ENCODE assay signal across 32 mouse cellular contexts in genomic region chr6:142369568-142369967, GRCm38 (mm10). TPM values are rescaled to one million over a fixed set of nuclear protein-coding genes. Genes with fewer than 3 reads are reported as not detected.
"Had no signal": no experiment of that assay in that cellular context is flagged by ENCODE, and none has a peak within 500 bp of the region (broad histone marks: within the 10 kb centered on the region; RNA-seq: fewer than 3 reads in every experiment).

No protein-coding gene starts in this region.

- H3K27me3 ChIP-seq: heart, embryonic 12.5 days; hindbrain, embryonic 13.5 days; hindbrain, embryonic 15.5 days; limb, embryonic 12.5 days had no signal

- DNase-seq: gastrocnemius, adult 2 months; gastrocnemius, postnatal 10 days; gastrocnemius, postnatal 25 days; heart, adult 18-20 months; heart, postnatal 10 days; heart, postnatal 36 days; kidney, adult 18-20 months; kidney, adult 8-10 months; kidney, postnatal 10 days; kidney, postnatal 25 days; kidney, postnatal 4 days; layer of hippocampus, adult 9-11 months; layer of hippocampus, postnatal 36 days; liver had no signal

- ATAC-seq: forebrain, embryonic 16.5 days; hindbrain, postnatal 0 days; intestine, embryonic 16.5 days had no signal

RNA-seq across cellular contexts. Expression of gene Spx, which starts 43.7 kb away (rescaled TPM):
- total RNA-seq: gastrocnemius, adult 2 months; gastrocnemius, postnatal 10 days; granulocyte monocyte progenitor cell, adult 5-6 weeks; heart, adult 18-20 months; heart, adult 8-10 months; heart, postnatal 10 days; heart, postnatal 36 days; hematopoietic stem cell, adult 5-6 weeks had no signal
- polyA plus RNA-seq: heart, embryonic 14.5 days; heart, embryonic 16.5 days had no signal

RNA-seq across cellular contexts. Expression of gene Slco1a5, which starts 46.8 kb away (rescaled TPM):
- total RNA-seq: gastrocnemius, adult 2 months; gastrocnemius, postnatal 10 days; gastrocnemius, postnatal 25 days; gastrocnemius, postnatal 4 days; granulocyte monocyte progenitor cell, adult 5-6 weeks; heart, adult 18-20 months; heart, adult 8-10 months; heart, postnatal 10 days; heart, postnatal 36 days; hematopoietic stem cell, adult 5-6 weeks; layer of hippocampus, adult 18-20 months; layer of hippocampus, postnatal 36 days; left cerebral cortex, adult 18-20 months; left cerebral cortex, adult 8-10 months had no signal
- polyA plus RNA-seq: heart, embryonic 12.5 days; heart, embryonic 14.5 days; intestine, embryonic 14.5 days; kidney, embryonic 16.5 days; limb, embryonic 12.5 days had no signal
